Mouse (Mus musculus) olfactory bulb, adult 2 months (tissue): ENCODE measurements around the gene Tmem132a.

Experiments
- CTCF ChIP-seq: fragments of 200-500 bp; IDR thresholded peaks from 2 replicates; pipeline ENCODE4 v1.5.1; 2012; ENCODE audit warnings: low read depth, mild to moderate bottlenecking, low read length, moderate library complexity; ENCODE audit not compliant: insufficient read depth
- POLR2A ChIP-seq: fragments of 200-500 bp; IDR thresholded peaks from 2 replicates; pipeline ENCODE4 v1.6.1; 2012; ENCODE audit warnings: mild to moderate bottlenecking, low read depth, low read length, moderate library complexity; ENCODE audit not compliant: insufficient read depth

- no peak for TF ChIP-seq CTCF
- no peak for TF ChIP-seq POLR2A
These were observed 58.3 kb downstream of the Tmem132a start for GRCm38 (mm10) chr19:10811471-10811870.
